Mouse (Mus musculus) lung, embryonic 14.5 days (tissue): ENCODE results near the gene Ano8. TPM values are rescaled to one million over a fixed set of nuclear protein-coding genes. Genes with fewer than 3 reads are reported as not detected.

Source experiments
- ATAC-seq: fragments of 200-750 bp; cut with Nextera tagmentation; 2 replicates; pipeline ENCODE4 v1.8.0; 2017; ENCODE audit warnings: mild to moderate bottlenecking, moderate TSS enrichment, moderate library complexity; ENCODE audit not compliant: insufficient read depth
- DNase-seq: peaks from one replicate; pipeline ENCODE4 v3.0.0-alpha.2; 2015
- H3K27ac ChIP-seq: fragments of 300-500 bp; sonication (generic); 2 replicates; pipeline ENCODE4 v1.5.1; 2014; ENCODE audit warnings: low read depth, mild to moderate bottlenecking, moderate library complexity
- H3K27me3 ChIP-seq: fragments of 300-500 bp; sonication (generic); 2 replicates; pipeline ENCODE4 v1.6.1; 2014; ENCODE audit warnings: low read length, control low read depth; ENCODE audit not compliant: insufficient read depth
- H3K36me3 ChIP-seq: fragments of 300-500 bp; sonication (generic); 2 replicates; pipeline ENCODE4 v1.6.1; 2014; ENCODE audit warnings: control low read depth; ENCODE audit not compliant: insufficient read depth
- H3K4me1 ChIP-seq: fragments of 300-500 bp; sonication (generic); 2 replicates; pipeline ENCODE4 v1.6.1; 2014; ENCODE audit warnings: antibody characterized with exemption, control low read depth; ENCODE audit not compliant: insufficient read depth
- H3K4me2 ChIP-seq: fragments of 300-500 bp; sonication (generic); 2 replicates; pipeline ENCODE4 v1.6.1; 2014; ENCODE audit warnings: mild to moderate bottlenecking
- H3K4me3 ChIP-seq: fragments of 300-500 bp; sonication (generic); 2 replicates; pipeline ENCODE4 v1.5.1; 2014; ENCODE audit warnings: low read depth, low read length
- H3K9ac ChIP-seq: fragments of 300-500 bp; sonication (generic); 2 replicates; pipeline ENCODE4 v1.6.1; 2014
- H3K9me3 ChIP-seq: fragments of 300-500 bp; sonication (generic); 2 replicates; pipeline ENCODE4 v1.6.1; 2016; ENCODE audit warnings: low read depth, low read length, control low read depth
- CTCF ChIP-seq: IDR thresholded peaks from 2 replicates; pipeline ENCODE4 v1.5.1; 2016; ENCODE audit warnings: antibody characterized with exemption, low read depth
- WGBS: fragments of 180-500 bp; shearing (Covaris S2); extraction: QIAGEN DNeasy Blood & Tissue Kit; methylation state at CpG from one replicate; pipeline ENCODE4 v1.1.7; 2014; 5-methylcytosine and 5-hydroxymethylcytosine counted together
- polyA plus RNA-seq: library from polyadenylated mRNA; unstranded; fragments of >200 nt; fragmentation: Nextera tagmentation; extraction: Ambion mirVana; gene quantifications from 2 replicates; pipeline ENCODE4 v1.2.1, GENCODE M21; 2014

Gene Ano8
- polyA plus RNA-seq, 1 experiment from 2014 or later, result 3.1 TPM

- ATAC-seq (peak; percentile 22), DNase-seq (peak; percentile 62)
- Histone ChIP-seq H3K9me3 (no peaks in the 10 kb centered on the region), H3K4me1 (peaks cover 10% of the 10 kb centered on the region; the same call in 1 of the 2 replicates), H3K9ac (peak overlapping the region; percentile 73), H3K27me3 (no peaks in the 10 kb centered on the region), H3K36me3 (peaks cover 39% of the 10 kb centered on the region), H3K4me3 (peak overlapping the region; percentile 83), H3K27ac (peak overlapping the region; percentile 54; the same call in 1 of the 2 replicates), H3K4me2 (peak overlapping the region; percentile 87)
- TF ChIP-seq CTCF, result no peak
- WGBS, result under 1% methylated on average over 24 of the region's 24 CpGs
Measured at GRCm38 (mm10) chr8:71469411-71469810, 16.4 kb downstream of the Ano8 start.

DNA sequence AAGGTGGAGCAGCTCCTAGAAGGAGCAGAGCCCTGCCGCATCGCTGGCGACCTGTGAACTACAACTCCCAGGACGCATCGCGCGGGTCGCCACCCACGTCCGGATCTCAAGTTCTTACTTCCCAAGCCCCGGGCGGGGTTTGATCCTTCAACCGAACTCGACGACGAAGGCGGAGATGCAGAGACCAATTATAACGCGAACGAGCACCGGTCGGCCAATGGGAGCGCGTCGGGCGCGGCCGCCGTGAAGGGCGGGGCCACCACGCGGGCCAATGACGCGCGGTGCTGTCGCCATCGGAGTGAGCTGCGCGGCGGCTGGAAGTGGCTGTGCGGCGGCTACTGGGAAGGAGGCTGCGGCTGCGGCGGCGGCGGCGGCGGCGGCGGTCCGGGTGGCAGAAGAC, 16.8 kb downstream of the Ano8 start, which contains the start of gene Dda1:
Gene Dda1, plus strand, starts transcription at position 284 of the 400 bp plus-strand sequence.
- peak; percentile 100 for DNase-seq
- TF ChIP-seq CTCF, result no peak
- under 1% methylated on average over 44 of the region's 52 CpGs for WGBS
- H3K27ac ChIP-seq, result peak within 1 kb of the TSS; percentile 54; the same call in 1 of the 2 replicates
- peak; percentile 87 for ATAC-seq
- no peaks in the 10 kb centered on the region for H3K9me3 ChIP-seq
- peaks cover 34% of the 10 kb centered on the region for H3K36me3 ChIP-seq
- H3K4me3 ChIP-seq, result peak within 1 kb of the TSS; percentile 83
- peak within 1 kb of the TSS; percentile 87 for H3K4me2 ChIP-seq
- H3K9ac ChIP-seq, result peak within 1 kb of the TSS; percentile 73
- peaks cover 13% of the 10 kb centered on the region for H3K4me1 ChIP-seq
- no peaks in the 10 kb centered on the region for H3K27me3 ChIP-seq

- H3K4me1 ChIP-seq, result peaks cover 17% of the 10 kb centered on the region
- no peak for DNase-seq
- no peak overlapping the region for H3K4me3 ChIP-seq
- no peak for TF ChIP-seq CTCF
- no peaks in the 10 kb centered on the region for H3K27me3 ChIP-seq
- no peaks in the 10 kb centered on the region for H3K9me3 ChIP-seq
- peaks cover 27% of the 10 kb centered on the region for H3K36me3 ChIP-seq
- WGBS, result 76% methylated on average over 1 of the region's 1 CpGs
- ATAC-seq, result no peak
- no peak overlapping the region for H3K27ac ChIP-seq
- H3K9ac ChIP-seq, result no peak overlapping the region
- H3K4me2 ChIP-seq, result no peak overlapping the region
Measured at GRCm38 (mm10) chr8:71468001-71468400, 17.8 kb downstream of the Ano8 start.

GRCm38 (mm10) chr8:71467201-71467600, 18.6 kb downstream of the Ano8 start:
- H3K27ac ChIP-seq, result no peak overlapping the region
- H3K4me1 ChIP-seq, result peaks cover 24% of the 10 kb centered on the region
- 92% methylated on average over 2 of the region's 2 CpGs for WGBS
- no peaks in the 10 kb centered on the region for H3K9me3 ChIP-seq
- H3K27me3 ChIP-seq, result no peaks in the 10 kb centered on the region
- no peak overlapping the region for H3K4me3 ChIP-seq
- ATAC-seq (no peak), DNase-seq (no peak)
- TF ChIP-seq CTCF, result no peak
- H3K36me3 ChIP-seq, result peaks cover 19% of the 10 kb centered on the region; the same call in 1 of the 2 replicates
- H3K4me2 ChIP-seq, result no peak overlapping the region
- no peak overlapping the region for H3K9ac ChIP-seq

GRCm38 (mm10) chr8:71466198-71466597, 19.6 kb downstream of the Ano8 start:
- TF ChIP-seq CTCF, result no peak
- Histone ChIP-seq H3K36me3 (peaks cover 19% of the 10 kb centered on the region), H3K27me3 (no peaks in the 10 kb centered on the region), H3K4me1 (peaks cover 26% of the 10 kb centered on the region), H3K27ac (no peak overlapping the region), H3K4me3 (peak overlapping the region; percentile 82; the same call in 1 of the 2 replicates), H3K4me2 (no peak overlapping the region; the same call in 1 of the 2 replicates), H3K9ac (no peak overlapping the region; the same call in 1 of the 2 replicates), H3K9me3 (no peaks in the 10 kb centered on the region)
- no peak for DNase-seq
- 94% methylated on average over 5 of the region's 5 CpGs for WGBS
- ATAC-seq, result no peak

GRCm38 (mm10) chr8:71465733-71466132, 20.0 kb downstream of the Ano8 start:
- ATAC-seq (no peak), DNase-seq (no peak)
- Histone ChIP-seq H3K4me2 (peak overlapping the region; percentile 86), H3K36me3 (peaks cover 19% of the 10 kb centered on the region), H3K9me3 (no peaks in the 10 kb centered on the region), H3K4me1 (peaks cover 26% of the 10 kb centered on the region), H3K9ac (peak overlapping the region; percentile 68; the same call in 1 of the 2 replicates), H3K27ac (no peak overlapping the region), H3K27me3 (no peaks in the 10 kb centered on the region), H3K4me3 (peak overlapping the region; percentile 82)
- WGBS, result 75% methylated on average over 8 of the region's 8 CpGs
- no peak for TF ChIP-seq CTCF

- H3K9ac ChIP-seq, result peak within 1 kb of the TSS; percentile 68
- peak within 1 kb of the TSS; percentile 86 for H3K4me2 ChIP-seq
- DNase-seq (peak; percentile 99), ATAC-seq (peak; percentile 73)
- peak within 1 kb of the TSS; percentile 82 for H3K4me3 ChIP-seq
- H3K27me3 ChIP-seq, result no peaks in the 10 kb centered on the region
- TF ChIP-seq CTCF, result peak; percentile 98
- no peaks in the 10 kb centered on the region for H3K9me3 ChIP-seq
- WGBS, result under 1% methylated on average over 59 of the region's 59 CpGs
- H3K36me3 ChIP-seq, result peaks cover 22% of the 10 kb centered on the region
- peak within 1 kb of the TSS; percentile 95 for H3K27ac ChIP-seq
- peaks cover 21% of the 10 kb centered on the region for H3K4me1 ChIP-seq
Measured at GRCm38 (mm10) chr8:71464513-71465500, 21.0 kb downstream of the Ano8 start, which contains the start of gene Mrpl34. Gene Mrpl34, plus strand, starts transcription at chr8:71464959.
